Mouse (Mus musculus) CH12.LX (cell line): ENCODE results near the gene Lrrfip1. TPM values are rescaled to one million over a fixed set of nuclear protein-coding genes. Genes with fewer than 3 reads are reported as not detected.

Source experiments
- DNase-seq: peaks from one replicate; pipeline ENCODE4 v3.0.0-alpha.2; 2013; ENCODE audit errors: extremely low read depth
- H3K27ac ChIP-seq: 2 replicates; pipeline ENCODE4 v1.5.1; 2012; ENCODE audit warnings: low read depth, mild to moderate bottlenecking, control low read depth, moderate library complexity; ENCODE audit not compliant: insufficient read depth
- H3K27me3 ChIP-seq: replicated peaks from 2 replicates; pipeline ENCODE3; 2012; ENCODE audit warnings: inconsistent platforms
- H3K36me3 ChIP-seq, 2 experiments: replicated peaks in 1 of 2; 2 replicates each; pipeline versions ENCODE3 to v1.6.1; 2012; ENCODE audit warnings: inconsistent platforms in 1 of 2, low read length in 1 of 2, mild to moderate bottlenecking in 1 of 2, mixed read lengths in 1 of 2, moderate library complexity in 1 of 2; ENCODE audit not compliant: control insufficient read depth in 1 of 2, insufficient read depth in 1 of 2
- H3K4me1 ChIP-seq, 2 experiments: 2 replicates each; pipeline ENCODE4 v1.6.1; 2012; ENCODE audit warnings: inconsistent platforms in 1 of 2, moderate library complexity in 1 of 2; ENCODE audit not compliant: insufficient read depth in 2 of 2, control insufficient read depth in 1 of 2
- H3K4me2 ChIP-seq: 2 replicates; pipeline ENCODE4 v1.6.1; 2012; ENCODE audit warnings: low read depth, mild to moderate bottlenecking, control low read depth; ENCODE audit not compliant: poor library complexity, insufficient read depth, severe bottlenecking
- H3K4me3 ChIP-seq, 3 experiments: fragments of 150-350 bp in 1 of 3; sonication (generic) in 1 of 3; replicated peaks in 1 of 3; 2 replicates each; pipeline versions ENCODE3 to v1.5.1; 2011 to 2012; ENCODE audit warnings: low read depth in 2 of 3, low read length in 2 of 3, mild to moderate bottlenecking in 2 of 3, moderate library complexity in 2 of 3, control low read depth in 1 of 3, improper control_type of control experiment in 1 of 3, inconsistent platforms in 1 of 3, mixed read lengths in 1 of 3; ENCODE audit not compliant: poor library complexity in 1 of 3
- H3K79me2 ChIP-seq: replicated peaks from 2 replicates; pipeline ENCODE4 v1.6.1; 2012; ENCODE audit warnings: mild to moderate bottlenecking, moderate library complexity; ENCODE audit not compliant: control insufficient read depth, poor library complexity, insufficient read depth, severe bottlenecking; ENCODE audit errors: extremely low read depth
- H3K9ac ChIP-seq: 2 replicates; pipeline ENCODE4 v1.6.1; 2012; ENCODE audit warnings: low read depth, mild to moderate bottlenecking, control low read depth, moderate library complexity; ENCODE audit not compliant: insufficient read depth
- H3K9me3 ChIP-seq: replicated peaks from 2 replicates; pipeline ENCODE3; 2012; ENCODE audit warnings: low read length, inconsistent platforms, mixed read lengths
- BHLHE40 ChIP-seq: IDR thresholded peaks from 2 replicates; pipeline ENCODE4 v1.6.1; 2011; ENCODE audit warnings: mild to moderate bottlenecking, low read depth, low read length, improper control_type of control experiment
- CHD1 ChIP-seq: IDR thresholded peaks from 2 replicates; pipeline ENCODE4 v1.6.1; 2012; ENCODE audit warnings: low read depth, low read length, improper control_type of control experiment, inconsistent platforms
- CHD2 ChIP-seq: IDR thresholded peaks from 2 replicates; pipeline ENCODE4 v1.6.1; 2011; ENCODE audit warnings: low read length, improper control_type of control experiment
- EP300 ChIP-seq: IDR thresholded peaks from 2 replicates; pipeline ENCODE4 v1.6.1; 2011; ENCODE audit warnings: low read length, improper control_type of control experiment
- GABPA ChIP-seq: IDR thresholded peaks from 2 replicates; pipeline ENCODE4 v1.6.1; 2012; ENCODE audit warnings: low read depth, low read length, improper control_type of control experiment, inconsistent platforms; ENCODE audit not compliant: insufficient replicate concordance
- JUND ChIP-seq: conservative IDR thresholded peaks from 2 replicates; pipeline ENCODE4 v1.6.1; 2011; ENCODE audit warnings: low read depth, low read length, improper control_type of control experiment
- KAT2A ChIP-seq: IDR thresholded peaks from 2 replicates; pipeline ENCODE4 v1.6.1; 2012; ENCODE audit warnings: low read length, improper control_type of control experiment, inconsistent platforms; ENCODE audit not compliant: insufficient replicate concordance
- MAX ChIP-seq: IDR thresholded peaks from 2 replicates; pipeline ENCODE4 v1.6.1; 2011; ENCODE audit warnings: low read length, improper control_type of control experiment
- MEF2A ChIP-seq: IDR thresholded peaks from 2 replicates; pipeline ENCODE4 v1.6.1; 2014; ENCODE audit warnings: low read depth, mild to moderate bottlenecking, inconsistent platforms, low read length, improper control_type of control experiment, borderline replicate concordance
- MXI1 ChIP-seq: IDR thresholded peaks from 2 replicates; pipeline ENCODE4 v1.6.1; 2011; ENCODE audit warnings: mild to moderate bottlenecking, low read depth, low read length, improper control_type of control experiment
- POLR2A ChIP-seq: IDR thresholded peaks from 2 replicates; pipeline ENCODE4 v1.6.1; 2011; ENCODE audit warnings: low read depth, mild to moderate bottlenecking, improper control_type of control experiment, low read length
- POLR2AphosphoS2 ChIP-seq: IDR thresholded peaks from 2 replicates; pipeline ENCODE4 v1.6.1; 2011; ENCODE audit warnings: low read depth, low read length, improper control_type of control experiment
- RCOR1 ChIP-seq: conservative IDR thresholded peaks from 2 replicates; pipeline ENCODE4 v1.6.1; 2012; ENCODE audit warnings: low read depth, mild to moderate bottlenecking, inconsistent platforms, low read length, improper control_type of control experiment
- SMC3 ChIP-seq: IDR thresholded peaks from 2 replicates; pipeline ENCODE4 v1.6.1; 2011; ENCODE audit warnings: low read depth, low read length, improper control_type of control experiment
- TCF12 ChIP-seq: IDR thresholded peaks from 2 replicates; pipeline ENCODE4 v1.6.1; 2014; ENCODE audit warnings: low read depth, mild to moderate bottlenecking, inconsistent platforms, low read length, improper control_type of control experiment
- UBTF ChIP-seq: IDR thresholded peaks from 2 replicates; pipeline ENCODE4 v1.6.1; 2012; ENCODE audit warnings: low read depth, mild to moderate bottlenecking, inconsistent platforms, low read length, improper control_type of control experiment, moderate library complexity
- ZNF384 ChIP-seq: IDR thresholded peaks from 2 replicates; pipeline ENCODE4 v1.6.1; 2012; ENCODE audit warnings: low read depth, low read length, improper control_type of control experiment, inconsistent platforms
- dilution Hi-C: fragments of 300-500 bp; cut with MboI; formaldehyde crosslinking; loops from 2 replicates; pipeline ENCODE4 v1.14.3; 2020; ENCODE audit warnings: low sequenced_read_pairs; ENCODE audit not compliant: extremely low pct_unique_long_range_greater_than_20kb, extremely low pct_ligation_motif_present
- in situ Hi-C: fragments of 300-500 bp; cut with MboI; formaldehyde crosslinking; loops from 3 replicates; pipeline ENCODE4 v1.14.3; 2019; ENCODE audit warnings: low sequenced_read_pairs, low pct_ligation_motif_present, low pct_unique_long_range_greater_than_20kb, mixed read lengths
- polyA plus RNA-seq: library from polyadenylated mRNA; unstranded; fragments of >175 nt; gene quantifications from 2 replicates; pipeline ENCODE4 v1.2.1, GENCODE M21; 2012; ENCODE audit warnings: low read depth; ENCODE audit not compliant: insufficient read length
- total RNA-seq, 2 experiments: library from RNA; depleted of rRNA; stranded (reverse); fragments of 300-350 nt in 1 of 2; fragments of >200 nt in 1 of 2; gene quantifications; 2 replicates each; pipeline ENCODE4 v1.2.3; 2012 to 2014

Lrrfip1 gene
- total and polyA plus RNA-seq, 3 experiments = 17.2 to 30.5 (median 19.1) TPM

- no peak overlapping the region for H3K4me3 ChIP-seq
- dilution Hi-C loops (no loop called here), in situ Hi-C loops (loop anchor here (5.0 kb wide), 1 partner anchor 43 kb away; no protein-coding TSS in a partner anchor)
- peaks cover 13 to 40% of the 10 kb centered on the region in 2 experiments for H3K4me1 ChIP-seq
- DNase-seq = no peak
- H3K27me3 ChIP-seq = no peaks in the 10 kb centered on the region
- no peak overlapping the region for H3K4me2 ChIP-seq
- H3K27ac ChIP-seq = no peak overlapping the region
- H3K9ac ChIP-seq = no peak overlapping the region
- TF ChIP-seq KAT2A (no peak), JUND (no peak), POLR2A (no peak), TCF12 (no peak), BHLHE40 (no peak), CHD2 (no peak), MAX (no peak), ZNF384 (no peak), MXI1 (no peak), SMC3 (no peak), GABPA (no peak), EP300 (no peak), RCOR1 (no peak), POLR2AphosphoS2 (no peak), MEF2A (no peak)
- TF ChIP-seq, all 38 proteins: peak for 0
- peaks cover 23 to 64% of the 10 kb centered on the region in 2 experiments for H3K36me3 ChIP-seq
- H3K9me3 ChIP-seq = no peaks in the 10 kb centered on the region
- H3K79me2 ChIP-seq = no peaks in the 10 kb centered on the region
These were observed 86.5 kb downstream of the Lrrfip1 start for GRCm38 (mm10) chr1:91085009-91085408.

- peaks cover 18 to 64% of the 10 kb centered on the region in 2 experiments for H3K36me3 ChIP-seq
- peaks cover 13 to 40% of the 10 kb centered on the region in 2 experiments for H3K4me1 ChIP-seq
- DNase-seq = no peak
- H3K9me3 ChIP-seq = no peaks in the 10 kb centered on the region
- no peak overlapping the region for H3K9ac ChIP-seq
- in situ Hi-C loops (loop anchor here (5.0 kb wide), 1 partner anchor 43 kb away; no protein-coding TSS in a partner anchor), dilution Hi-C loops (no loop called here)
- no peaks in the 10 kb centered on the region for H3K79me2 ChIP-seq
- H3K27me3 ChIP-seq = no peaks in the 10 kb centered on the region
- H3K27ac ChIP-seq = peak overlapping the region; percentile 10; the same call in 1 of the 2 replicates
- TF ChIP-seq POLR2AphosphoS2 = no peak
- no peak for TF ChIP-seq KAT2A
- no peak for TF ChIP-seq UBTF
- no peak for TF ChIP-seq CHD1
- TF ChIP-seq MAX = no peak
- H3K4me2 ChIP-seq = peak overlapping the region; percentile 27; the same call in 1 of the 2 replicates
- no peak overlapping the region for H3K4me3 ChIP-seq
These were observed 87.1 kb downstream of the Lrrfip1 start for GRCm38 (mm10) chr1:91085686-91086085.
